Mouse (Mus musculus) cerebellum, adult 18-20 months (tissue): ENCODE measurements at regions not wholly inside any gene's neighbourhood (a gene's known extent, or its start where the extent isn't known, plus 50 kb on each side); places are given as distances from the start of the nearest gene placed in this dataset.

ENCODE experiments used
- DNase-seq, 2 experiments: peaks; one replicate each; pipeline ENCODE4 v3.0.0; 2021

- DNase-seq: no peak
These were observed 52.2 kb upstream of the Vgll2 start for GRCm38 (mm10) chr10:51970113-51970512.
